Mouse (Mus musculus) adipocyte (in vitro differentiated cells): ENCODE measurements around the gene Rars.
"Not testable (repeated sequence)": the region's sequence is repeated elsewhere in the genome, so short reads cannot be mapped to it uniquely, and the experiment has no call there.

Experiments
- DNase-seq: peaks from one replicate; pipeline ENCODE4 v3.0.0-alpha.2; 2016; ENCODE audit warnings: low spot score

Rars gene

GRCm38 (mm10) chr11:35838345-35839338 lies 4.3 kb upstream of the Rars start:
- DNase-seq, result peak; percentile 85

GRCm38 (mm10) chr11:35837156-35838126 lies 3.1 kb upstream of the Rars start:
- peak; percentile 8 for DNase-seq

GRCm38 (mm10) chr11:35833270-35833669 lies 1.0 kb downstream of the Rars start:
- no peak for DNase-seq

- DNase-seq, result no peak
These were observed 2.2 kb downstream of the Rars start for GRCm38 (mm10) chr11:35832139-35832538.

GRCm38 (mm10) chr11:35827714-35828113 lies 6.6 kb downstream of the Rars start:
- no peak for DNase-seq

GRCm38 (mm10) chr11:35816316-35816715 lies 18.0 kb downstream of the Rars start:
- DNase-seq, result no peak

GRCm38 (mm10) chr11:35811458-35811857 lies 22.8 kb downstream of the Rars start:
- no peak for DNase-seq

- DNase-seq, result no peak
These were observed 33.0 kb downstream of the Rars start for GRCm38 (mm10) chr11:35801332-35801731.

- peak; percentile 70 for DNase-seq
These were observed 35.4 kb downstream of the Rars start, which contains the start of gene Fbll1 for GRCm38 (mm10) chr11:35798874-35799273. Gene Fbll1, minus strand, starts transcription at chr11:35798884.

GRCm38 (mm10) chr11:35798495-35798820 lies 35.8 kb downstream of the Rars start:
- no peak for DNase-seq

GRCm38 (mm10) chr11:35797751-35798494 lies 36.4 kb downstream of the Rars start:
- DNase-seq, result no peak

GRCm38 (mm10) chr11:35792800-35793199 lies 41.5 kb downstream of the Rars start:
- not testable (repeated sequence) for DNase-seq

GRCm38 (mm10) chr11:35788443-35788842 lies 45.9 kb downstream of the Rars start:
- peak; percentile 32 for DNase-seq

- peak; percentile 50 for DNase-seq
These were observed 49.8 kb downstream of the Rars start for GRCm38 (mm10) chr11:35784537-35784936.

- DNase-seq, result peak; percentile 26
These were observed 50.3 kb downstream of the Rars start for GRCm38 (mm10) chr11:35784002-35784401.

- peak; percentile 80 for DNase-seq
These were observed 51.3 kb downstream of the Rars start for GRCm38 (mm10) chr11:35783038-35783437.

GRCm38 (mm10) chr11:35782444-35782843 lies 51.9 kb downstream of the Rars start:
- no peak for DNase-seq

- peak; percentile 56 for DNase-seq
These were observed 54.0 kb downstream of the Rars start for GRCm38 (mm10) chr11:35780336-35780735.

GRCm38 (mm10) chr11:35776452-35776851 lies 57.9 kb downstream of the Rars start:
- no peak for DNase-seq

GRCm38 (mm10) chr11:35775606-35776005 lies 58.7 kb downstream of the Rars start:
- DNase-seq, result no peak

- peak; percentile 77 for DNase-seq
These were observed 63.4 kb downstream of the Rars start for GRCm38 (mm10) chr11:35770741-35771504.
